Comparison of ENCODE assay signal across 13 mouse cellular contexts in genomic region chr14:62939435-62939834, GRCm38 (mm10). TPM values are rescaled to one million over a fixed set of nuclear protein-coding genes. Genes with fewer than 3 reads are reported as not detected.
DNase-seq lines count a peak whose midpoint lies in the region; ATAC-seq and TF ChIP-seq lines count a peak whose summit lies in the region.
"Had no signal": no experiment of that assay in that cellular context is flagged by ENCODE, and none has a peak within 500 bp of the region (broad histone marks: within the 10 kb centered on the region; RNA-seq: fewer than 3 reads in every experiment).

No protein-coding gene starts in this region.

- H3K4me2 ChIP-seq in lung, postnatal 0 days (replicated peaks; ENCODE audit: low read depth, low read length) = no peak overlapping the region

- H3K27ac ChIP-seq in lung, postnatal 0 days (ENCODE audit: low read length) = no peak overlapping the region
- H3K27ac ChIP-seq: midbrain, embryonic 10.5 days had no signal

- no peak overlapping the region for H3K9ac ChIP-seq in lung, postnatal 0 days (replicated peaks; ENCODE audit: low read depth)

- H3K9me3 ChIP-seq in lung, postnatal 0 days (ENCODE audit: low read length) = no peaks in the 10 kb centered on the region
- H3K9me3 ChIP-seq in E14TG2a.4 (ENCODE audit: low read length) = no peaks in the 10 kb centered on the region
- H3K9me3 ChIP-seq: midbrain, embryonic 10.5 days had no signal

- 99% methylated on average over 3 of the region's 3 CpGs for WGBS in lung, postnatal 0 days

- TF ChIP-seq CTCF in lung, postnatal 0 days (IDR thresholded peaks at IDR 0.05) = peak; percentile 52
- TF ChIP-seq CTCF in E14TG2a.4 (conservative IDR thresholded peaks at IDR 0.05; ENCODE audit: low read length) = peak; percentile 77

- no peaks in the 10 kb centered on the region for H3K36me3 ChIP-seq in lung, postnatal 0 days (ENCODE audit: insufficient read depth, low read length)
- H3K36me3 ChIP-seq in E14TG2a.4 (ENCODE audit: insufficient read depth, low read length) = peaks cover 42% of the 10 kb centered on the region

- TF ChIP-seq EP300 in lung, postnatal 0 days (IDR thresholded peaks at IDR 0.05) = no peak

- peak; percentile 22 to 30 for DNase-seq in cerebellum, postnatal 10 days
- no peak for DNase-seq in cerebellum, adult 8-10 months
- DNase-seq in lung, postnatal 0 days (ENCODE audit: low spot score) = no peak
- DNase-seq in lung, postnatal 25 days (ENCODE audit: low spot score) = no peak
- DNase-seq in c-Kit-positive CD71-positive TER-119-negative erythroid progenitor cells, embryonic 14.5 days (ENCODE audit: low read depth) = peak; percentile 4
- no peak for DNase-seq in heart, adult 9 months (ENCODE audit: low spot score in 2 of 2)
- DNase-seq: gastrocnemius, postnatal 10 days; heart, postnatal 4 days had no signal

- no peak for ATAC-seq in lung, postnatal 0 days
- no peak for ATAC-seq in monocyte, adult 5-6 weeks (replicated peaks; ENCODE audit: insufficient number of reproducible peaks, low FRiP score, low TSS enrichment, poor library complexity, severe bottlenecking)

- H3K4me1 ChIP-seq in lung, postnatal 0 days (ENCODE audit: insufficient read depth, low read depth, low read length) = no peaks in the 10 kb centered on the region
- peaks cover 28% of the 10 kb centered on the region for H3K4me1 ChIP-seq in E14TG2a.4 (replicated peaks; ENCODE audit: low read depth, low read length)
- H3K4me1 ChIP-seq: midbrain, embryonic 10.5 days had no signal

- H3K27me3 ChIP-seq in lung, postnatal 0 days (replicated peaks; ENCODE audit: insufficient read depth, low read length) = no peaks in the 10 kb centered on the region
- no peaks in the 10 kb centered on the region for H3K27me3 ChIP-seq in E14TG2a.4 (ENCODE audit: insufficient read depth, low read length)

- no peak overlapping the region for H3K4me3 ChIP-seq in lung, postnatal 0 days (ENCODE audit: low read depth, low read length)
- no peak overlapping the region for H3K4me3 ChIP-seq in E14TG2a.4 (replicated peaks; ENCODE audit: low read length)
- H3K4me3 ChIP-seq: midbrain, embryonic 10.5 days had no signal

RNA-seq across cellular contexts. Expression of gene Defb48, which starts 44.9 kb away (rescaled TPM):
- not detected in 2 replicates for polyA plus RNA-seq in lung, postnatal 0 days (2015; fragmentation: Nextera tagmentation; extraction: Ambion mirVana)
- not detected in 3 replicates for total RNA-seq in monocyte, adult 5-6 weeks (2017)
- total RNA-seq: gastrocnemius, postnatal 10 days; heart, postnatal 4 days; layer of hippocampus, adult 18-20 months had no signal
- polyA plus RNA-seq: limb, embryonic 14.5 days; midbrain, embryonic 10.5 days had no signal

RNA-seq across cellular contexts. Expression of gene Defb47, which starts 58.4 kb away (rescaled TPM):
- polyA plus RNA-seq in lung, postnatal 0 days (2015; fragmentation: Nextera tagmentation; extraction: Ambion mirVana) = not detected in 2 replicates
- not detected in 3 replicates for total RNA-seq in monocyte, adult 5-6 weeks (2017)
- total RNA-seq: gastrocnemius, postnatal 10 days; heart, postnatal 4 days; layer of hippocampus, adult 18-20 months had no signal
- polyA plus RNA-seq: limb, embryonic 14.5 days; midbrain, embryonic 10.5 days had no signal

Comparison
In these comparisons a context has a peak if more than half of its experiments do, and no peak if none do; other contexts are left out.
1. DNase-seq: peak in cerebellum, postnatal 10 days (2 of 2) and c-Kit-positive CD71-positive TER-119-negative erythroid progenitor cells, embryonic 14.5 days (single experiment); none in cerebellum, adult 8-10 months (single experiment), lung, postnatal 0 days (single experiment), lung, postnatal 25 days (single experiment) and heart, adult 9 months (0 of 2).